Mouse (Mus musculus): ENCODE measurements around the gene Fbxw27.

GRCm38 (mm10) chr9:109826181-109826580 is 35.7 kb upstream of the Fbxw27 start:
- no peak for TF ChIP-seq GATA1 (IDR thresholded peaks at IDR 0.05; ENCODE audit: borderline replicate concordance, low read length)
- TF ChIP-seq CTCF (IDR thresholded peaks at IDR 0.05; ENCODE audit: low read depth, low read length): no peak
- TF ChIP-seq POLR2AphosphoS5 (IDR thresholded peaks at IDR 0.05; ENCODE audit: insufficient replicate concordance, low read depth, low read length): no peak
- no peak for TF ChIP-seq GATA2 (IDR thresholded peaks at IDR 0.05; ENCODE audit: borderline replicate concordance, low read depth, low read length)
- no peak for TF ChIP-seq TAL1 (conservative IDR thresholded peaks at IDR 0.05; ENCODE audit: low read depth, low read length)
